In the genomic region with DNA sequence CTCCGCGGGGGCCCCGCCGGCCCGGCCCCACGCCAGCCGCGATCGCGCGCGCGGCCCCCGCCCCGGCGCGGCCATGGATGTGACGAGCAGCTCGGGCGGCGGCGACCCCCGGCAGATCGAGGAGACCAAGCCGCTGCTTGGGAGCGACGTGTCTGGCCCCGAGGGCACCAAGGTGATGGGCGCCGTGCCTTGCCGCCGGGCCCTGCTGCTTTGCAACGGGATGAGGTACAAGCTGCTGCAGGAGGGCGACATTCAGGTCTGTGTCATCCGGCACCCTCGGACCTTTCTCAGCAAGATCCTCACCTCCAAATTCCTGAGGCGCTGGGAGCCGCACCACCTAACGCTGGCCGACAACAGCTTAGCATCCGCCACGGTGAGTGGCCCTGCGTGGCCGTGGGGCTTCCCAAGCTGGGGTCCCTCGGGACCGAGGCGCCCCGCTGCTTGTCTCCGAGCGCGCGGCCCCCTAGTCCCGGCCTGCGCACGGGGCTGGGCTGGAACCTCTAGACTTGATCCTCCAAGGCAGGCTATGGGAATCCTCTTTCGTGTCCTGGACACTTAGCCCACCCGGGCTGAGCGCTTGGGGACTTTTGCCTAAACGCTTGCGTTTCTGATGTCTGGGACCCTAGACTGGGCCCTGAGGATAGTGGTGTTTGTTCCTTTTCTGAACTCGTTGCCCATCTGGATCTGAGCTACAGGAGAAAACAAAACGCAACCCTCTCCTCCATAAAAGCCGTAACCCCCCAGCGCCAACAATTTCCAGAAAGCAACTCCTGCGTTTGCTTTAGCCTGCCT, we compare ENCODE assay signal across 8 mouse cellular contexts. TPM values are rescaled to one million over a fixed set of nuclear protein-coding genes. Genes with fewer than 3 reads are reported as not detected.
DNase-seq lines count a peak whose midpoint lies in the region; ATAC-seq lines count a peak whose summit lies in the region.

A gene (plus strand): TSS at position 36 of the 792 bp plus-strand sequence.

- H3K9ac ChIP-seq in limb, embryonic 11.5 days (ENCODE audit: low read length), result peak within 1 kb of the TSS; percentile 88

- H3K36me3 ChIP-seq in limb, embryonic 11.5 days (ENCODE audit: control insufficient read depth, insufficient read depth, low read length), result no peaks in the 10 kb centered on the region

- no peaks in the 10 kb centered on the region for H3K9me3 ChIP-seq in limb, embryonic 11.5 days (ENCODE audit: control insufficient read depth, low read length)

- peak; percentile 12; the same call in 1 of the 2 replicates for ATAC-seq in limb, embryonic 11.5 days (ENCODE audit: insufficient number of reproducible peaks, low FRiP score, low TSS enrichment, low read depth)
- no peak for ATAC-seq in monocyte, adult 5-6 weeks (replicated peaks; ENCODE audit: insufficient number of reproducible peaks, low FRiP score, low TSS enrichment, poor library complexity, severe bottlenecking)

- H3K27me3 ChIP-seq in limb, embryonic 11.5 days (ENCODE audit: control insufficient read depth, insufficient read depth, low read length), result no peaks in the 10 kb centered on the region

- H3K4me3 ChIP-seq in limb, embryonic 11.5 days (ENCODE audit: low read depth, low read length), result peak within 1 kb of the TSS; percentile 93

- under 1% methylated on average over 57 of the region's 65 CpGs for WGBS in limb, embryonic 11.5 days

- intact Hi-C loops in gastrocnemius, postnatal 14 days (cut with DNase I; ENCODE audit: low total_unique reads), result no loop called here

- peak within 1 kb of the TSS; percentile 47; the same call in 1 of the 2 replicates for H3K27ac ChIP-seq in limb, embryonic 11.5 days (replicated peaks; ENCODE audit: low read depth, low read length)

- H3K4me2 ChIP-seq in limb, embryonic 11.5 days (ENCODE audit: low read depth, severe bottlenecking), result peak within 1 kb of the TSS; percentile 92

- DNase-seq in A20 (ENCODE audit: low read depth, low spot score), result peak; percentile 72
- DNase-seq in R1 (ENCODE audit: low read depth, low spot score), result peak; percentile 57
- peak; percentile 60 to 62 for DNase-seq in cerebellum, postnatal 25 days
- DNase-seq in gastrocnemius, postnatal 14 days, result peak; percentile 38
- peak; percentile 63 for DNase-seq in induced T-regulatory cell, adult 2 months (ENCODE audit: low read depth)
- peak; percentile 65 for DNase-seq in limb, embryonic 11.5 days (ENCODE audit: low spot score)
- DNase-seq in thymus, postnatal 10 days (ENCODE audit: low spot score in 2 of 2), result peak; percentile 51 to 53

- H3K4me1 ChIP-seq in limb, embryonic 11.5 days (ENCODE audit: control insufficient read depth, insufficient read depth, low read length), result peaks cover 30% of the 10 kb centered on the region

RNA-seq across cellular contexts. Expression of the gene that starts here (rescaled TPM):
- 10 to 100 TPM; 16.2 to 16.4 TPM for total RNA-seq in gastrocnemius, postnatal 14 days (2021)
- polyA plus RNA-seq in limb, embryonic 11.5 days (2014; fragmentation: Nextera tagmentation; extraction: Ambion mirVana), result 14.3 and 20.1 TPM in 2 replicates
- 27.4 to 61.1 TPM (median 27.9 TPM) in 3 replicates for total RNA-seq in monocyte, adult 5-6 weeks (2017)
